Mouse (Mus musculus) neural tube, embryonic 13.5 days (tissue): ENCODE data around the gene 4930402F06Rik. TPM values are rescaled to one million over a fixed set of nuclear protein-coding genes. Genes with fewer than 3 reads are reported as not detected.

Source experiments
- ATAC-seq: fragments of 200-750 bp; cut with Nextera tagmentation; 2 replicates; pipeline ENCODE4 v1.8.0; 2017; ENCODE audit warnings: low read depth, mild to moderate bottlenecking, moderate TSS enrichment, moderate library complexity
- H3K27ac ChIP-seq: fragments of 300-500 bp; sonication (generic); replicated peaks from 2 replicates; pipeline ENCODE4 v1.5.1; 2015; ENCODE audit warnings: moderate library complexity, mild to moderate bottlenecking, inconsistent platforms
- H3K27me3 ChIP-seq: fragments of 300-500 bp; sonication (generic); 2 replicates; pipeline ENCODE4 v1.6.1; 2015; ENCODE audit warnings: mild to moderate bottlenecking, inconsistent platforms
- H3K36me3 ChIP-seq: fragments of 300-500 bp; sonication (generic); 2 replicates; pipeline ENCODE4 v1.6.1; 2015; ENCODE audit warnings: mild to moderate bottlenecking, inconsistent platforms
- H3K4me1 ChIP-seq: fragments of 300-500 bp; sonication (generic); replicated peaks from 2 replicates; pipeline ENCODE4 v1.6.1; 2015; ENCODE audit warnings: inconsistent platforms
- H3K4me2 ChIP-seq: fragments of 300-500 bp; sonication (generic); 2 replicates; pipeline ENCODE4 v1.6.1; 2015; ENCODE audit warnings: inconsistent platforms, mild to moderate bottlenecking, moderate library complexity
- H3K4me3 ChIP-seq: fragments of 300-500 bp; sonication (generic); 2 replicates; pipeline ENCODE4 v1.5.1; 2015; ENCODE audit warnings: mild to moderate bottlenecking, inconsistent platforms
- H3K9ac ChIP-seq: fragments of 300-500 bp; sonication (generic); 2 replicates; pipeline ENCODE4 v1.6.1; 2015; ENCODE audit warnings: moderate library complexity, mild to moderate bottlenecking, inconsistent platforms
- H3K9me3 ChIP-seq: fragments of 300-500 bp; sonication (generic); 2 replicates; pipeline ENCODE4 v1.6.1; 2016; ENCODE audit warnings: inconsistent platforms
- WGBS: fragments of 180-500 bp; shearing (Covaris S2); methylation state at CpG from one replicate; pipeline ENCODE4 v1.1.7; 2015; 5-methylcytosine and 5-hydroxymethylcytosine counted together
- polyA plus RNA-seq: library from polyadenylated mRNA; unstranded; fragments of >200 nt; fragmentation: Nextera tagmentation; extraction: Ambion mirVana; gene quantifications from 2 replicates; pipeline ENCODE4 v1.2.1, GENCODE M21; 2015

4930402F06Rik gene
- polyA plus RNA-seq, 1 experiment from 2014 or later: not detected

DNA sequence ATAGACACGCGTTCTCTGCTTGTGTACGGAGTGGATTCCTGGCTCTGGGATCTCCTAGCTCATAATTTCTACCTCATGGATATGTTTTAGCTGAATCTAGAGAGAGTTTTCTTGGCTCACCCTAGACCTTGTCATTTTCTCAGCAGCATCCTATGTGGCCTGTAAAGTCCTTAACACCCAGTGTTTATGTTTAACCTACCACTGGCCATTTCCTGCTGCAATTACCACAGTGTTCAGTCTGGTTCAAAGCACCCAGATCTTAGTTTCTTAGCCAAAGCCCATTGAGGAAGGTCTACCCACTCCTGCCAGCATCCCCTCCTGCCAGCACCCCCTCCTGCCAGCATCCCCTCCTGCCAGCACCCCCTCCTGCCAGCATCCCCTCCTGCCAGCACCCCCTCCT lies 15.8 kb upstream of the 4930402F06Rik start:
- 97% methylated on average over 3 of the region's 3 CpGs for WGBS
- H3K27ac ChIP-seq: no peak overlapping the region
- H3K27me3 ChIP-seq: no peaks in the 10 kb centered on the region
- no peaks in the 10 kb centered on the region for H3K36me3 ChIP-seq
- H3K9me3 ChIP-seq: no peaks in the 10 kb centered on the region
- H3K4me1 ChIP-seq: no peaks in the 10 kb centered on the region
- no peak overlapping the region for H3K9ac ChIP-seq
- no peak for ATAC-seq
- H3K4me2 ChIP-seq: no peak overlapping the region
- no peak overlapping the region for H3K4me3 ChIP-seq

DNA sequence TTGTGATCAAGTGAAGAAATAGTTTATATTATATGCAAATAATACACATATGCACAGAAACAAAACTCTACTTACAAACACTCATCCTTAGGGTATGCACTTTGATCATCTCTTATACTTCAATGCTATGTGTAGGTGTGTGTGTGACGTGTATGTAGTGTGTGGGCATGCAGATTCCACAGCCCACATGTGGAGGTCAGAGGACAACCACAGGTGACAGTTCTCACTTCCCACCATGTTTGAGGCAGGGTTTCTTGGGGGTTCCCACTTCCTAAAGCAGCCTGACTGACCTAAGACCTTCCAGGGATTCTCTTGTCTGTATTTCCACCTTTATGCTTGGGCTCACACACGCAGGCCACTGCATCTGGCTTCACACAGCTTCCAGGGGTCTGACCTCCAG lies 15.3 kb upstream of the 4930402F06Rik start:
- H3K4me3 ChIP-seq: no peak overlapping the region
- no peaks in the 10 kb centered on the region for H3K4me1 ChIP-seq
- H3K27me3 ChIP-seq: no peaks in the 10 kb centered on the region
- no peaks in the 10 kb centered on the region for H3K9me3 ChIP-seq
- no peak overlapping the region for H3K9ac ChIP-seq
- H3K36me3 ChIP-seq: no peaks in the 10 kb centered on the region
- no peak for ATAC-seq
- 83% methylated on average over 2 of the region's 2 CpGs for WGBS
- no peak overlapping the region for H3K4me2 ChIP-seq
- no peak overlapping the region for H3K27ac ChIP-seq

DNA sequence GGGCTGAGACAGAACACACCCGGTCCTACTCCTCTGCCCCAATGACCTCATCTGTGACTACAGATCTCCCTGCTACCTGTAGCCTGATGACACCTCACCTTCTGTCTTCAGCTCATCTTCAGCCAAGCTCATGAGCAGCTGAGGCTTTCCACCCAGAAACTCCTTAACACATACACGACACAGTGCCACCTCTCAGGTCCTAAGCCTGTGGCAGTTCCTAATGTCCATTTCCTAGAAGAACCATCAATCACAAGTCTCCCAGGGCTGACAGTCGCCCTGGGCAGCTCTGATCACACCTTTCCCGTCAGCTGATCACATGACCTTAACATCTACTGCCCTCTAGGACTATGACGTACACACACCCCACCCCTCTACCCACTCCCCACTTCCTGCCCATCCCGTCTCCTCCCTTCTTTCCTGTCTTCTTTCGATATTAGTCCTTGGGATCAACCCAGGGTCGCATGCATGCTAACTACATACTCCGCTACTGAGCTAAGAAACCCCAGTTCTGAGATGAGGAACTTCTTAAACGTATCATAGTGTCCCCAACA lies 14.7 kb upstream of the 4930402F06Rik start:
- H3K4me1 ChIP-seq: no peaks in the 10 kb centered on the region
- H3K9ac ChIP-seq: no peak overlapping the region
- no peak overlapping the region for H3K4me3 ChIP-seq
- no peaks in the 10 kb centered on the region for H3K9me3 ChIP-seq
- no peak overlapping the region for H3K27ac ChIP-seq
- WGBS: 85% methylated on average over 10 of the region's 10 CpGs
- ATAC-seq: no peak
- no peaks in the 10 kb centered on the region for H3K36me3 ChIP-seq
- H3K4me2 ChIP-seq: no peak overlapping the region
- H3K27me3 ChIP-seq: no peaks in the 10 kb centered on the region

DNA sequence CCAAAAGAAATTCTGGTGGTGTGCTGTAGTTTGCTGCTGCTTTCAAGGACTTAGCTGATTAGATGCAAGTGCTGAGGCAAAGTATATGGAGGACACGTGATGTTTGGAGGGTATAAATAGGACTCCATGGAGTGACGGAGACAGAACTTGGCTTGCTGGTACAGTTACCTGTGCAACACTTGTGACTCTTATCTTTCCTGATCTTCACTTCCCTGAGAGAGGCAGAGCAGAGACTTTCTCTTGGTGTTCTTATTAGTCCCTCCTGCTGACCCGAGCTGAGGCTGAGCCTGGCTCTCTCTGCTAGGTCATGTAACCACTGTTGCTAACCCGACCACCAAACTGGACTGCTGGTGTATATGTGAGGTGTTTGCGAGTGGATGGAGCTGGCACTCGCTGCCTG lies 12.5 kb upstream of the 4930402F06Rik start:
- 92% methylated on average over 6 of the region's 6 CpGs for WGBS
- H3K4me3 ChIP-seq: no peak overlapping the region

DNA sequence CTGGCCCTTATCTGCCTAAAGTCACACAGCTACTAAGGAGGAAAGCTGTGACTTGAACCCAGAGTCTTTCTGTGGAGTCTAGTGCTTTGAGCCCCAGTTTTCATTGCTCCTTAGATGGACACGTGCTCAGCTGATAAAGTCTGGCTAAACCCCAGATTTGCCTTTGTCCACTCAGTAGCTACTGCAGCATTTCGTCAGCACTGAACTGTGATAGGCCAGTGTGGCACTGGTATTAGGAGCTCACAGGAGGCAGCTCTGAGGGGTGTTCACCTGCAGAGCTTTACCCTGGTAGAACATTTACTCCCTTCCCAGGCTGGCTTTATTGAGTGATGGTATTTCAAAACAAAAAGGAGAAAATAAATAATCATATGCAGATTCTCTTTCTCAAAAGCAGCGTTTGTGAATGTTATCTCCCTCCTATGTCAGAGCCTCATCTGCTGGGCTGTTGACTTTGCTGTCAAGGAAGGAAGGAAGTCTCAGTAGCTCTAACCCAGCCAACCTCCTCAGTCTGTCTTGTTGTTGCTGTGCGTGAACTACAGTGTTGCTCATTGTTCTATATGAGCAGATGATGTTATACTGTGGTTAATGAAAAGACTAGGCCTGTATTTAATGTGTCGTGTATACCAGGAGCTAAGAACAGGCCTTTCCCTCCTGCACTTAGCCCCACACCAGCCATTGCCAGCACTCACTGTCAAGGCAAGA lies 11.6 kb upstream of the 4930402F06Rik start:
- Histone ChIP-seq H3K4me2 (no peak overlapping the region), H3K27ac (no peak overlapping the region), H3K27me3 (no peaks in the 10 kb centered on the region), H3K9me3 (no peaks in the 10 kb centered on the region), H3K9ac (no peak overlapping the region), H3K36me3 (no peaks in the 10 kb centered on the region), H3K4me3 (no peak overlapping the region), H3K4me1 (no peaks in the 10 kb centered on the region)
- WGBS: 87% methylated on average over 5 of the region's 5 CpGs
- no peak for ATAC-seq

More for the DNA sequence above, 12.5 kb upstream of the 4930402F06Rik start:
- H3K27ac ChIP-seq: no peak overlapping the region
- ATAC-seq: no peak
- no peaks in the 10 kb centered on the region for H3K9me3 ChIP-seq
- H3K4me2 ChIP-seq: no peak overlapping the region
- no peaks in the 10 kb centered on the region for H3K36me3 ChIP-seq
- H3K9ac ChIP-seq: no peak overlapping the region
- H3K4me1 ChIP-seq: no peaks in the 10 kb centered on the region
- no peaks in the 10 kb centered on the region for H3K27me3 ChIP-seq

DNA sequence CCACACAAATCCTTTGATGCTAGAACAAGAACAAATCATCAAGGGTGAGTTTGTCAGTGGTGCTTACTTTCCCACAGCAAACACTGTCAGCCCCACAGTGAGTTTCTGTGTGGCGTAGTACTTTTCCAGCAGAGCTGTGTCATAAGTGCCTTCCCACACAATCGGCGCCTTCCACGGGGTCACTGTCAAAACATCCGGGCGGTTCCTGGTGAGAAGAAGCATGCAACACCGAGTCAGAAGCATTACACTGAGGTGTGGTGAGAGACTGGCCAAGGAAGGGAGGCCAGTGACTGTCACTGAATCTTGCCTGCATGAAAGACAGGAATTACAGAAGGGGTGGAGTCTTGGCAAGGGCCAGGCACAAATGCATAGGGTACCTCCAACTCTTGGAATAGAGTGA lies 10.9 kb upstream of the 4930402F06Rik start:
- no peak for ATAC-seq
- 76% methylated on average over 7 of the region's 7 CpGs for WGBS
- H3K4me2 ChIP-seq: no peak overlapping the region
- no peak overlapping the region for H3K4me3 ChIP-seq
- H3K4me1 ChIP-seq: no peaks in the 10 kb centered on the region
- H3K9ac ChIP-seq: no peak overlapping the region
- no peak overlapping the region for H3K27ac ChIP-seq
- H3K9me3 ChIP-seq: no peaks in the 10 kb centered on the region
- H3K36me3 ChIP-seq: no peaks in the 10 kb centered on the region
- no peaks in the 10 kb centered on the region for H3K27me3 ChIP-seq

DNA sequence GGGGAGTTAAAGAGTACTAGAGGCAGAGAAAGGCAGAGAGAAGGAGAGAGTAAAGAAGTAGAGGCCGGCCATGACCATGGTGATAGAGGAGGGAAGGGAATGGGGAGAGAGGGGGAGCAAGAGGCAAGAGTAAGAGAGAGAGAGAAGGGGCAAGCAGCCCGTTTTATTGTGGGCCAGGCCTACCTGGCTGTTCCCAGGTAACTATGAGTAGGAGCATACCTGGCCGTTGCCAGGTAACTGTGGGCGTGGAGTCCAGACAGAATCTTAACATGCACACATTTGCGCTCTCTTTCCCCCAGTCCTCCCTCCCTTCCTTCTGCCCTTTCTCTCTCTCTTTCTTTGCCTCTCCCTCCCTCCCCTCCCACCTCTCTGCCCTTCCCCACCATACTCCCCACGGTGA lies 10.3 kb upstream of the 4930402F06Rik start:
- Histone ChIP-seq H3K9me3 (no peaks in the 10 kb centered on the region), H3K36me3 (no peaks in the 10 kb centered on the region), H3K4me3 (no peak overlapping the region), H3K27me3 (no peaks in the 10 kb centered on the region), H3K27ac (no peak overlapping the region), H3K4me1 (no peaks in the 10 kb centered on the region), H3K4me2 (no peak overlapping the region), H3K9ac (no peak overlapping the region)
- no peak for ATAC-seq
- WGBS: 86% methylated on average over 6 of the region's 6 CpGs

DNA sequence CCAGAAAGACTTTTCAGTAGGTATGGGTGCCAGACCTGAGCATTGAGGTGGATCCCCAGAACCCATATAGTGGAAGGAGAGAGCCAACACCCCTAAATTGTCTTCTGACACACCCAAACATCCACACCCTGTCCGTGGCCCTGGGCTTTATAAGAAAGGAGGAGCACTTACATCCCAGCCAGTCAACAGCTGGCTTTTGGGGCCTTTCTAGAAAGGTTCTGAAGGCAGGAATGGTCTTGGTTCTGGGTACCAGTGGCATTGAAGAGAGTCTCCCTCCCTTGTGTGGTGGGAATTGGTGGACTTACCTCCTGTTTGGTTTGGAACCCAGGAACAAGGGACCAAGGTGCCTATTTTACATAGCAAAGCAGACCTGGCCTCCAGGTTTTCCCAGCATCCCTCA lies 9.6 kb upstream of the 4930402F06Rik start:
- H3K4me1 ChIP-seq: no peaks in the 10 kb centered on the region
- no peaks in the 10 kb centered on the region for H3K27me3 ChIP-seq
- no peak overlapping the region for H3K4me3 ChIP-seq
- H3K4me2 ChIP-seq: no peak overlapping the region
- no peak overlapping the region for H3K9ac ChIP-seq
- H3K9me3 ChIP-seq: no peaks in the 10 kb centered on the region
- no peaks in the 10 kb centered on the region for H3K36me3 ChIP-seq
- WGBS: 75% methylated on average over 1 of the region's 1 CpGs
- no peak overlapping the region for H3K27ac ChIP-seq
- ATAC-seq: no peak

DNA sequence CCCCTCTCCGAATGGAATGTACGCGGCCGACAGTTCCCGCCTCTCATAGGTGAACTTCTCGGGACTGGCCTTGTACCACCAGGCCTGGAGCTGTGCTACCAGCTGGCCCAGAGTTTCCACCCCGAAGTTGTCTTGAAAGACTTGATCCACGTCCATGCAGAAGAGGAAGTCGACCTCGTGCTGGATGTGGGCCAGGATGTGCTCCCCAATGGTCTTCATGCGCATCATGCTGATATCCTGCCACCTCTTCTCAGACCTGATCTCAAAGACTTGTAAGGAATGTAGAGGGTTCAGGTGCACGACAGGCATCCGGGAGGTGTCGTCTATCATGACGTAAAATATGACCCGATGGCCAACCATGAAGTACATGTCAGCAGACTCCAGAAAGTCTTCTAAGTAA lies 5.4 kb upstream of the 4930402F06Rik start:
- H3K27ac ChIP-seq: no peak overlapping the region
- ATAC-seq: no peak
- H3K9me3 ChIP-seq: no peaks in the 10 kb centered on the region
- no peak overlapping the region for H3K4me3 ChIP-seq
- no peak overlapping the region for H3K4me2 ChIP-seq
- H3K36me3 ChIP-seq: no peaks in the 10 kb centered on the region
- 93% methylated on average over 16 of the region's 16 CpGs for WGBS
- no peak overlapping the region for H3K9ac ChIP-seq
- H3K4me1 ChIP-seq: no peaks in the 10 kb centered on the region
- no peaks in the 10 kb centered on the region for H3K27me3 ChIP-seq

DNA sequence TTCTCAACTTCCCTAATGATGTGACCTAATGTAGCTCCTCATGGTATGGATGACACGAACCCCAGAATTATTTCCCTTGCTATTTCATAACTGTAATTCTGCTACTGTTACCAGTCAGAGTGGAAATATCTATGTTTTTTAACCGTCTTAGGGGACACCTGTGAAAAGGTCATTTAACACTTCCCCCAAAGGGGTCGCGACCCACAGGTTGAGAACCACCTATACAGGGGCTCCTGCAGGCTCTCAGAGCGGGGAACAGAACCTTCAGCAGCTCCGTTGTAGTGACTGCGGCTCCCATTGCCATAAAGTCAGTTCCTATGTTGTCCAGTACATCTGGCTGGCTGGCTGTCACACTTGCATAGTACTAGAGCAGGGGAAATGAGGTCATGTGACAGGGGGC lies 3.8 kb upstream of the 4930402F06Rik start:
- H3K4me3 ChIP-seq: no peak overlapping the region
- H3K36me3 ChIP-seq: no peaks in the 10 kb centered on the region
- WGBS: 85% methylated on average over 7 of the region's 7 CpGs

DNA sequence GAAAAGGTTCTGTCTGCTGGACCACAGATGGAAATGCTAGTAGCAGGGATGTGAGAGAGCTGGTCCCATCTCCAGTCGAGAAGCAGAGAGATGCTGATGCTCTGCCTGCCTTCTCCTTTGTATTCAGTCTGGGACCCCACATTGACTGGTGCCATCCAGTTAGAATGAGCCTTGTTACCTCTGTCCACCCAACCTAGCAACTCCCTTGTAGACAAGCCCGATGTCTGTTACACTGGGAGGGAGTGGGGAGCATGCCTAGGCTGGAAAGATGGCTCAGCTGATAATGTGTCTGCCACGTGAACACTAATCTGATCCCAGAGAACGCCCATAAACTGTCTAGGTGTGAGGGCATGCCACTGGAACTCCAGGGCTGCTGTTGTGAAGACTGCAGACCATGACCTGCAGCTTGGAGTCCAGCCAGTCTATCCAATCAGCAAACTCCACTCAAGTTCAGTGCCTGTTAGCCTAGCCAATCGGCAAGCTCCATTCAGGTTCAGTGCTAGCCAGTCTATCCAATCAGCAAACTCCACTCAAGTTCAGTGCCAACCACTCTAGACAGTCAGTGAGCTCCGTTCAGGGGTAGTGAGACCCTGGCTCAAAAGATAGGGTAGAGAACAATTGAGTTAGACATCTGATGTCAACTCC lies 1.3 kb upstream of the 4930402F06Rik start:
- H3K4me1 ChIP-seq: no peaks in the 10 kb centered on the region
- no peak overlapping the region for H3K4me2 ChIP-seq
- no peaks in the 10 kb centered on the region for H3K27me3 ChIP-seq
- H3K27ac ChIP-seq: no peak overlapping the region
- WGBS: 86% methylated on average over 6 of the region's 6 CpGs
- no peak overlapping the region for H3K4me3 ChIP-seq
- no peaks in the 10 kb centered on the region for H3K36me3 ChIP-seq
- no peak for ATAC-seq
- no peak overlapping the region for H3K9ac ChIP-seq
- H3K9me3 ChIP-seq: no peaks in the 10 kb centered on the region

More for the DNA sequence above, 3.8 kb upstream of the 4930402F06Rik start:
- no peaks in the 10 kb centered on the region for H3K9me3 ChIP-seq
- no peaks in the 10 kb centered on the region for H3K27me3 ChIP-seq
- no peaks in the 10 kb centered on the region for H3K4me1 ChIP-seq
- ATAC-seq: no peak
- no peak overlapping the region for H3K4me2 ChIP-seq
- H3K9ac ChIP-seq: no peak overlapping the region
- H3K27ac ChIP-seq: no peak overlapping the region

DNA sequence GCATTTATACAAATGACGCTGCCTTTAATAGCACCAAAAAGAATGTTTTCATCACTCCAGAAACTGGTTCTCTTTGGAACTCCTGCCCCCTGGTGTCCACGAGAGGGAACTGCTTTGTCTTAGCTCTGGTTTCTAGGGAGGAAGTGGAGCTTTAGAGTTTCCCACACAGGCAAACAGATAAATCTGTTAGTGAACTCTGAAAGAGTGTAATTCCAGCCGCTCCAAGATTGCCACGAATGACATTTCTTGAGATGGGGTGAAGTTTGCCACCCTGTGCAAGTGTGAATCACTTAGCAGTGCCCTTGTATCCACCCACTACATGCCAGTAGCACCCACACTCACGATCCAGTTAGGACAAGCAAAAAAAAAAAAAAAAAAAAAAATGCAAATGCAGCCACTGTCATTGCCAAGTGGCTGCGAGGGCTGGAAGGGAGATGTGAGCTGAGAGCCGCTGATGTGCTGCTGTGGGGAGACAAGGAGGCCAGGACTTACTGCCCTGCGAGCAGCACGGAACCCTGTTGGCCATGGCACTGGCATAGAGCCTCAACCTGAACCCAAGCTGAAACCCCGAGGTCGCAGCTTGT lies 707 bp upstream of the 4930402F06Rik start:
- Histone ChIP-seq H3K27ac (no peak overlapping the region), H3K4me3 (no peak overlapping the region), H3K4me2 (no peak overlapping the region), H3K4me1 (no peaks in the 10 kb centered on the region), H3K27me3 (no peaks in the 10 kb centered on the region), H3K36me3 (no peaks in the 10 kb centered on the region), H3K9me3 (no peaks in the 10 kb centered on the region), H3K9ac (no peak overlapping the region)
- 48% methylated on average over 11 of the region's 11 CpGs for WGBS
- ATAC-seq: peak; percentile 23; the same call in 1 of the 2 replicates
